ENCODE assay signal across 21 mouse cellular contexts in the genomic region with DNA sequence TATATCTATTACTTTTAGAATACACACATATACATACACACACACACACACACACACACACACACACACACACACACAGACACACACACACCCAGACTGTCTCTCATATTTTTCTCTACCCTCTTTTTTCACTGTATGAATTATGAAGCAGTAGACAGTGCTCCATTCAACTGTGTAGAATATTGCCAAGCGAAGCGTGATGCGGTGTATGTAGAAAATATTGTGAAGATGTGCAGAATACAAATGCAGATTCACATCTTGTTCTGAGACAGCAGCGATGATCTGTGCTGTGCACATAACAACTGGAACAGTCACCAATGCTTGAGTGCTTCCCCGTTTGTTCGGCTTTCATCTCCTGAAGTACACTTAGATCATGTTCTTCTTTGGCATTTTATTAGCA.
A peak's percentile ranks its signal among the peaks of the same experiment; 100 is the strongest.
DNase-seq lines count a peak whose midpoint lies in the region; ATAC-seq lines count a peak whose summit lies in the region.
"Had no signal": no experiment of that assay in that cellular context is flagged by ENCODE, and none has a peak within 500 bp of the region (broad histone marks: within the 10 kb centered on the region; RNA-seq: fewer than 3 reads in every experiment).

No protein-coding gene starts in this region.

- H3K4me2 ChIP-seq in midbrain, embryonic 15.5 days, result no peak overlapping the region
- H3K4me2 ChIP-seq in midbrain, embryonic 14.5 days (ENCODE audit: low read length), result no peak overlapping the region
- H3K4me2 ChIP-seq: embryonic facial prominence, embryonic 12.5 days; forebrain, embryonic 13.5 days; forebrain, embryonic 15.5 days had no signal

- no peaks in the 10 kb centered on the region for H3K4me1 ChIP-seq in midbrain, embryonic 15.5 days
- no peaks in the 10 kb centered on the region for H3K4me1 ChIP-seq in midbrain, embryonic 14.5 days (ENCODE audit: control insufficient read depth, insufficient read depth, low read length)
- H3K4me1 ChIP-seq: embryonic facial prominence, embryonic 10.5 days; embryonic facial prominence, embryonic 12.5 days; forebrain, embryonic 13.5 days; forebrain, embryonic 15.5 days had no signal

- H3K36me3 ChIP-seq in midbrain, embryonic 15.5 days (replicated peaks), result no peaks in the 10 kb centered on the region
- no peaks in the 10 kb centered on the region for H3K36me3 ChIP-seq in midbrain, embryonic 14.5 days (ENCODE audit: control insufficient read depth, insufficient read depth, low read length)
- H3K36me3 ChIP-seq: embryonic facial prominence, embryonic 10.5 days; embryonic facial prominence, embryonic 12.5 days; forebrain, embryonic 15.5 days; G1E had no signal

- H3K9ac ChIP-seq in midbrain, embryonic 15.5 days, result no peak overlapping the region
- no peak overlapping the region for H3K9ac ChIP-seq in midbrain, embryonic 14.5 days (replicated peaks; ENCODE audit: low read length)
- H3K9ac ChIP-seq: embryonic facial prominence, embryonic 12.5 days; forebrain, embryonic 13.5 days; forebrain, embryonic 15.5 days; forebrain, postnatal 0 days had no signal

- no peaks in the 10 kb centered on the region for H3K9me3 ChIP-seq in midbrain, embryonic 15.5 days
- no peaks in the 10 kb centered on the region for H3K9me3 ChIP-seq in midbrain, embryonic 14.5 days (ENCODE audit: control insufficient read depth, low read length)
- H3K9me3 ChIP-seq: embryonic facial prominence, embryonic 10.5 days; embryonic facial prominence, embryonic 12.5 days; forebrain, embryonic 13.5 days; forebrain, embryonic 15.5 days; G1E had no signal

- H3K4me3 ChIP-seq in midbrain, embryonic 15.5 days, result no peak overlapping the region
- no peak overlapping the region for H3K4me3 ChIP-seq in midbrain, embryonic 14.5 days (replicated peaks; ENCODE audit: low read depth, low read length)
- H3K4me3 ChIP-seq: embryonic facial prominence, embryonic 10.5 days; embryonic facial prominence, embryonic 12.5 days; forebrain, embryonic 13.5 days; forebrain, embryonic 15.5 days had no signal

- H3K27me3 ChIP-seq in midbrain, embryonic 15.5 days (replicated peaks), result no peaks in the 10 kb centered on the region
- no peaks in the 10 kb centered on the region for H3K27me3 ChIP-seq in midbrain, embryonic 14.5 days (ENCODE audit: control insufficient read depth, insufficient read depth, low read length)
- H3K27me3 ChIP-seq: CH12.LX; embryonic facial prominence, embryonic 12.5 days; forebrain, embryonic 13.5 days; forebrain, embryonic 15.5 days had no signal

- no peak overlapping the region for H3K27ac ChIP-seq in midbrain, embryonic 15.5 days
- no peak overlapping the region for H3K27ac ChIP-seq in midbrain, embryonic 14.5 days (replicated peaks; ENCODE audit: low read depth, low read length)
- H3K27ac ChIP-seq: embryonic facial prominence, embryonic 10.5 days; embryonic facial prominence, embryonic 12.5 days; forebrain, embryonic 13.5 days; forebrain, embryonic 15.5 days had no signal

- WGBS in midbrain, embryonic 15.5 days, result 85% methylated on average over 6 of the region's 6 CpGs
- WGBS in midbrain, embryonic 14.5 days, result 87% methylated on average over 6 of the region's 6 CpGs

- no peak for DNase-seq in midbrain, embryonic 14.5 days
- DNase-seq in retina, embryonic 14.5 days (ENCODE audit: low spot score), result peak; percentile 58
- DNase-seq in cerebellum, postnatal 10 days, result no peak
- no peak for DNase-seq in cerebellum, adult 8-10 months
- DNase-seq: adrenal gland, adult 2 months; adrenal gland, postnatal 10 days; adrenal gland, postnatal 25 days; B cell, adult 2 months; cerebellum, adult 11-12 months; cerebellum, adult 2 months; cerebellum, adult 9-11 months; cerebellum, postnatal 25 days; forebrain, postnatal 0 days had no signal

- 0 out of 2 replicates have a peak, but pooled peaks have one; percentile 30 for ATAC-seq in midbrain, embryonic 15.5 days (replicated peaks)
- ATAC-seq in midbrain, embryonic 14.5 days (ENCODE audit: low FRiP score, low TSS enrichment), result no peak
- ATAC-seq: CD4-positive, CD25-positive, alpha-beta regulatory T cell, adult 4 months; forebrain, embryonic 13.5 days; forebrain, embryonic 15.5 days; forebrain, postnatal 0 days had no signal
